Mouse (Mus musculus): Measurements from ENCODE around the gene Fiz1.

DNA sequence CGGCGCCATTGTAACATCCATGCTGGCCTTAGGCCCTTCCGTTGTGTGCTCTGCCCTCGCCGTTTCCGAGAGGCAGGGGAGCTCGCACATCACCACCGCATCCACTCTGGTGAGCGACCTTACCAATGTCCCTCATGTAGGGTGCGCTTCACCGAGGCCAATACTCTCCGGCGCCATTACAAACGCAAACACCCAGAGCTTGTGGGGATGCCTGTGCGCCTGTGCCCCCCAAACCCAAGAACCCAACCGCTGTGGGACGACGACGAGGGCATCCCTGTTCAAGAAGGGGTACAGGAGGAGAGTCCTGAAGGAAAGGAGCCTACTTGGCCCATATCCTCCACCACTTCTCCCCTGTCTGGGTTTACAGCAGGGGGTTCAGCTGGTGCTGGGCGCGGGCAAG lies 3.4 kb upstream of the Fiz1 start:
- TF ChIP-seq CTCF (IDR thresholded peaks at IDR 0.05; ENCODE audit: control insufficient read depth, insufficient read depth, insufficient replicate concordance, low read depth, low read length) (no peak), POLR2A (IDR thresholded peaks at IDR 0.05; ENCODE audit: control insufficient read depth, low read depth, low read length) (no peak)
